Mouse (Mus musculus) forebrain, embryonic 14.5 days (tissue): ENCODE results near the gene Iqsec3. TPM values are rescaled to one million over a fixed set of nuclear protein-coding genes. Genes with fewer than 3 reads are reported as not detected.

Experiments
- ATAC-seq: fragments of 200-750 bp; cut with Nextera tagmentation; 2 replicates; pipeline ENCODE4 v1.8.0; 2017; ENCODE audit warnings: mild to moderate bottlenecking, moderate library complexity
- DNase-seq: peaks from one replicate; pipeline ENCODE4 v3.0.0-alpha.2; 2015; ENCODE audit warnings: low spot score
- H3K27ac ChIP-seq: fragments of 300-500 bp; sonication (generic); 2 replicates; pipeline ENCODE4 v1.5.1; 2014; ENCODE audit warnings: low read depth, mild to moderate bottlenecking, control low read depth, low read length, moderate library complexity
- H3K27me3 ChIP-seq: fragments of 300-500 bp; sonication (generic); replicated peaks from 2 replicates; pipeline ENCODE4 v1.6.1; 2014; ENCODE audit warnings: low read length, control low read depth, mixed read lengths; ENCODE audit not compliant: control insufficient read depth, insufficient read depth
- H3K36me3 ChIP-seq: fragments of 300-500 bp; sonication (generic); 2 replicates; pipeline ENCODE4 v1.6.1; 2014; ENCODE audit warnings: low read length, control low read depth; ENCODE audit not compliant: control insufficient read depth, insufficient read depth
- H3K4me1 ChIP-seq: fragments of 300-500 bp; sonication (generic); 2 replicates; pipeline ENCODE4 v1.6.1; 2014; ENCODE audit warnings: antibody characterized with exemption, low read length, control low read depth; ENCODE audit not compliant: control insufficient read depth, insufficient read depth
- H3K4me2 ChIP-seq: fragments of 300-500 bp; sonication (generic); 2 replicates; pipeline ENCODE4 v1.6.1; 2014; ENCODE audit warnings: mild to moderate bottlenecking, control low read depth, low read length
- H3K4me3 ChIP-seq: fragments of 300-500 bp; sonication (generic); 2 replicates; pipeline ENCODE4 v1.5.1; 2014; ENCODE audit warnings: low read depth, low read length, control low read depth
- H3K9ac ChIP-seq: fragments of 300-500 bp; sonication (generic); 2 replicates; pipeline ENCODE4 v1.6.1; 2014; ENCODE audit warnings: mild to moderate bottlenecking, low read length, control low read depth, moderate library complexity
- H3K9me3 ChIP-seq: fragments of 300-500 bp; sonication (generic); replicated peaks from 2 replicates; pipeline ENCODE4 v1.6.1; 2016; ENCODE audit warnings: low read length, control low read depth, mixed read lengths; ENCODE audit not compliant: control insufficient read depth
- WGBS: fragments of 180-500 bp; shearing (Covaris S2); extraction: QIAGEN DNeasy Blood & Tissue Kit; methylation state at CpG from one replicate; pipeline ENCODE4 v1.1.7; 2014; 5-methylcytosine and 5-hydroxymethylcytosine counted together
- microRNA-seq: library from miRNA; unstranded; fragments of <30 nt; microRNA quantifications from one replicate; pipeline ENCODE4, GENCODE M21; 2016
- polyA plus RNA-seq: library from polyadenylated mRNA; unstranded; fragments of >200 nt; fragmentation: Nextera tagmentation; extraction: Ambion mirVana; gene quantifications from 2 replicates; pipeline ENCODE4 v1.2.1, GENCODE M21; 2014

Iqsec3 gene
- polyA plus RNA-seq, 1 experiment from 2014 or later = 2.9 TPM

DNA sequence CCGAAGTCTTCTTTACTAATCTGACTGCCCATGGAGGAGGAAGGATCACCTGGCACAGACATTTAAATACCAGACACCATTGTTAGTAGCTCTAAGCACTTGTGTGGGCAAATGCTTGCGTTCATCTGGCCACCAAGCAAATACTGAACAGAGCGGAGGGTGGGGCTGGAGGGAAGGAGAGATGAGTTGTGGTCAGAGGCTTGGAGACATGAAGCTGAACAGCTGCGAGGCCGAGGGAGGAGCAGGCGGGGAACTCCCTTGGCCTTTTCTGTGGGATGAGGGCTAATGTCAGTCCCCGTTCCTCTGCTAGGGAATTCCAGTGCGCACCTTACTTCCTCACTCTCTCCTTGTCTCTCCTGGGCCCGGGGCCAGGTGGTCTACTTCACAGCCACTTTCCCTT is 147.7 kb downstream of the Iqsec3 start:
- H3K4me3 ChIP-seq = no peak overlapping the region
- ATAC-seq (no peak), DNase-seq (no peak)
- peaks cover 10% of the 10 kb centered on the region; the same call in 1 of the 2 replicates for H3K4me1 ChIP-seq
- H3K9ac ChIP-seq = no peak overlapping the region
- no peak overlapping the region for H3K27ac ChIP-seq
- 88% methylated on average over 9 of the region's 9 CpGs for WGBS
- no peaks in the 10 kb centered on the region for H3K36me3 ChIP-seq
- no peaks in the 10 kb centered on the region for H3K27me3 ChIP-seq
- no peak overlapping the region for H3K4me2 ChIP-seq
- H3K9me3 ChIP-seq = no peaks in the 10 kb centered on the region

- no peaks in the 10 kb centered on the region for H3K27me3 ChIP-seq
- DNase-seq (no peak), ATAC-seq (no peak)
- H3K4me1 ChIP-seq = peaks cover 10% of the 10 kb centered on the region; the same call in 1 of the 2 replicates
- no peaks in the 10 kb centered on the region for H3K36me3 ChIP-seq
- no peak overlapping the region for H3K4me2 ChIP-seq
- H3K9me3 ChIP-seq = no peaks in the 10 kb centered on the region
- H3K4me3 ChIP-seq = no peak overlapping the region
- 73% methylated on average over 3 of the region's 3 CpGs for WGBS
- no peak overlapping the region for H3K27ac ChIP-seq
- H3K9ac ChIP-seq = no peak overlapping the region
These were observed 148.2 kb downstream of the Iqsec3 start for GRCm38 (mm10) chr6:121325298-121325697.

Small RNAs within 50 kb of the gene (microRNA-seq; reads per million reads assigned to microRNA genes)
- gene Gm24855 = not detected

Other genes starting within 250 kb of the Iqsec3 start
- gene Usp18, start 227.8 kb downstream of the Iqsec3 start, polyA plus RNA-seq = 0.76 and 1.1 TPM in 2 replicates
- 20.3 and 30.9 TPM in 2 replicates for gene Slc6a13, start 173.5 kb downstream of the Iqsec3 start, polyA plus RNA-seq
- gene Slc6a12, start 130.6 kb downstream of the Iqsec3 start, polyA plus RNA-seq = 0.66 and 0.75 TPM in 2 replicates
- 3.7 and 6.6 TPM in 2 replicates for gene A2m, start 161.7 kb upstream of the Iqsec3 start, polyA plus RNA-seq